Mouse (Mus musculus): ENCODE measurements around the gene Tbl3. TPM values are rescaled to one million over a fixed set of nuclear protein-coding genes. Genes with fewer than 3 reads are reported as not detected.
A peak's percentile ranks its signal among the peaks of the same experiment; 100 is the strongest.
"Not testable (repeated sequence)": the region's sequence is repeated elsewhere in the genome, so short reads cannot be mapped to it uniquely, and the experiment has no call there.

The Tbl3 gene
- polyA plus RNA-seq, 1 experiment from 2014 or later, result 47.4 TPM

GRCm38 (mm10) chr17:24670246-24670844, 37.1 kb downstream of the Tbl3 start:
- Histone ChIP-seq H3K27me3 (replicated peaks) (0 out of 2 replicates have a peak, but pooled peaks cover 7% of the 10 kb centered on the region), H3K4me2 (peak overlapping the region; percentile 85), H3K36me3 (peaks cover 3% of the 10 kb centered on the region; the same call in 1 of the 2 replicates), H3K4me3 (peak overlapping the region; percentile 87), H3K27ac (replicated peaks) (peak overlapping the region; percentile 85), H3K9ac (peak overlapping the region; percentile 98), H3K9me3 (no peaks in the 10 kb centered on the region), H3K4me1 (peaks cover 47% of the 10 kb centered on the region)
- no peak for ATAC-seq (ENCODE audit: extremely low read depth, insufficient number of reproducible peaks, low FRiP score, low TSS enrichment)
- WGBS, result 9% methylated on average over 8 of the region's 8 CpGs

- Histone ChIP-seq H3K4me2 (peak within 1 kb of the TSS; percentile 85), H3K4me3 (peak within 1 kb of the TSS; percentile 87), H3K9me3 (no peaks in the 10 kb centered on the region), H3K9ac (peak within 1 kb of the TSS; percentile 98), H3K36me3 (peaks cover 3% of the 10 kb centered on the region; the same call in 1 of the 2 replicates), H3K27me3 (replicated peaks) (0 out of 2 replicates have a peak, but pooled peaks cover 8% of the 10 kb centered on the region), H3K27ac (replicated peaks) (peak within 1 kb of the TSS; percentile 85), H3K4me1 (peaks cover 46% of the 10 kb centered on the region)
- ATAC-seq (ENCODE audit: extremely low read depth, insufficient number of reproducible peaks, low FRiP score, low TSS enrichment), result peak; percentile 97
- under 1% methylated on average over 67 of the region's 80 CpGs for whole genome bisulfite sequencing
Measured at GRCm38 (mm10) chr17:24669545-24670245, 37.8 kb downstream of the Tbl3 start, which contains the start of gene Zfp598. TSS of gene Zfp598 (plus strand) at chr17:24669687.

DNA sequence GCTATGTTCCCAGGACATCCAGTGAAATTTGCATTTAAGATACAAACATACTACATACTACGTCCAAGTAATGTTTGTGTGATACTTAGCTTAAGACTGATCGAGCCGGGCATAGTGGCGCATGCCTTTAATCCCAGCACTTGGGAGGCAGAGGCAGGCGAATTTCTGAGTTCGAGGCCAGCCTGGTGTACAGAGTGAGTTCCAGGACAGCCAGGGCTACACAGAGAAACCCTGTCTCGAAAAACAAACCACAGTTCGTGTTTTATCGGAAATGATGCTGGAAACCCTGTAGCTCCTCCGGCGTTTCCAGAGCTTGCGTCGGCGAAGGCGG, 38.3 kb downstream of the Tbl3 start:
- Histone ChIP-seq H3K4me2 (peak overlapping the region; percentile 85), H3K9ac (peak overlapping the region; percentile 98), H3K27ac (replicated peaks) (peak overlapping the region; percentile 85), H3K4me1 (peaks cover 44% of the 10 kb centered on the region), H3K4me3 (peak overlapping the region; percentile 87)
- H3K27me3 ChIP-seq (replicated peaks); H3K36me3 ChIP-seq; ATAC-seq (ENCODE audit: extremely low read depth, insufficient number of reproducible peaks, low FRiP score, low TSS enrichment); H3K9me3 ChIP-seq: not testable (repeated sequence)
- 9% methylated on average over 15 of the region's 15 CpGs for WGBS

DNA sequence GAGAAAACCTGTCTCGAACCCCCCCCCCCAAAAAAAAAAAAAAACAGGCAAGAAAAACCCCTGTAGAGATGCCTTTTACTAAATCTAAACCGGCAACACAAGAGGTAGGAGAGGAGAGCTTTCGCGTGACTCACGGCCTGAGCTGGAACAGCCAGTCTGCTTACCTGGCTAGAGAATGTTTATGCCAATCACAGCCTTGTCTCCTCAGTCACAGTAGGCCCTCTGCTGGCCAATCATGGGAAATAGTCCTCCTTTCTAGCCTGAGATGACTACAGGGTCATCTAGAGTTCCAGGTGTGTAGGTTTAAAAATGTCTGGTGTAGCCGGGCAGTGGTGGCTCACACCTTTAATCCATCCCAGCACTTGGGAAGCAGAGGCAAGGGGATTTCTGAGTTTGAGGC, 40.0 kb downstream of the Tbl3 start:
- H3K9me3 ChIP-seq, result no peaks in the 10 kb centered on the region
- 22% methylated on average over 6 of the region's 6 CpGs for WGBS
- no peak overlapping the region for H3K9ac ChIP-seq
- ATAC-seq (ENCODE audit: extremely low read depth, insufficient number of reproducible peaks, low FRiP score, low TSS enrichment), result no peak
- H3K4me1 ChIP-seq, result peaks cover 31% of the 10 kb centered on the region
- no peaks in the 10 kb centered on the region for H3K36me3 ChIP-seq
- no peak overlapping the region for H3K4me3 ChIP-seq
- H3K27ac ChIP-seq (replicated peaks), result no peak overlapping the region
- no peak overlapping the region for H3K4me2 ChIP-seq
- H3K27me3 ChIP-seq (replicated peaks), result peaks cover 11% of the 10 kb centered on the region

GRCm38 (mm10) chr17:24667011-24667410, 40.4 kb downstream of the Tbl3 start:
- WGBS, result 61% methylated on average over 7 of the region's 7 CpGs
- H3K9ac ChIP-seq; H3K9me3 ChIP-seq; H3K4me3 ChIP-seq; ATAC-seq (ENCODE audit: extremely low read depth, insufficient number of reproducible peaks, low FRiP score, low TSS enrichment); H3K4me2 ChIP-seq; H3K27ac ChIP-seq (replicated peaks); H3K36me3 ChIP-seq: not testable (repeated sequence)
- H3K27me3 ChIP-seq (replicated peaks), result peaks cover 14% of the 10 kb centered on the region
- H3K4me1 ChIP-seq, result peaks cover 27% of the 10 kb centered on the region

DNA sequence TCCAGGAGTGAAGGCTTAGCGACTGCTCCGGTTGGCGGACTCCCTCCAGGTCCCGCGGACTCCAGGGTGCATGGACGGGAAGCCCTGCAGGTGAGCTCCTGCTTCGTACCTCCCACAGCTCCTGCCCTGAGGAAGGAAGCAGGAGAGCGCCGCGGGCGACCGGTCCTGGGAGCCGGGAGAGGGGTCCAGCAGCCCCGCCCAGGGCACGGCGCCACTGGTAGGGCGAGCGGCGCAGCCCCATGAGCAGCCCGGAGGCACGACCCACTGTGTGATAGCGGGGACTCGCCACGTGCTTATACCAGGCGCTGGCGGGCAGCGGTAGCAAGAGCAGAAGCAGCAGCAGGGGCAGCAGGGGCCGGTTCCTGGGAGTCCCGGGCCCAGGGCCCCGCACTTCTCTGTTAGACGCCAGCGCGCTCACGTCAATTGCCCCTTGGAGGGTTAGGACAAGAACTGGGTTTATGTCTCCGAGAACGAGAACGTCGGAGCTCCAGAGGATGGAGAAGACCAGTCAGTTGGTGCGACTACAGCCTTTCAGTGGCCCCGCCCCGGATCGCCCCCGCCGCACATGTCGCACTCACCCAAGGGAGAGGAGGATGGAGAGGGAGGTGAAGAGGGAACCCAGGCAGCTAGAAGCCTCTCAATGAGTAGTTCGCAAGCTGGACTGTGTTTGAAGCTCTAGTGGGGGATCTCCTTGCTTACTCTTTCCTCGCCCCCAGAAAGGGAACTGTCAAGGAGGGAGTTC, 49.3 kb downstream of the Tbl3 start, which contains the start of gene Npw:
Npw (minus strand) TSS at position 441 of the 742 bp plus-strand sequence.
- H3K27ac ChIP-seq (replicated peaks), result no peak within 1 kb of the TSS
- no peak for ATAC-seq (ENCODE audit: extremely low read depth, insufficient number of reproducible peaks, low FRiP score, low TSS enrichment)

DNA sequence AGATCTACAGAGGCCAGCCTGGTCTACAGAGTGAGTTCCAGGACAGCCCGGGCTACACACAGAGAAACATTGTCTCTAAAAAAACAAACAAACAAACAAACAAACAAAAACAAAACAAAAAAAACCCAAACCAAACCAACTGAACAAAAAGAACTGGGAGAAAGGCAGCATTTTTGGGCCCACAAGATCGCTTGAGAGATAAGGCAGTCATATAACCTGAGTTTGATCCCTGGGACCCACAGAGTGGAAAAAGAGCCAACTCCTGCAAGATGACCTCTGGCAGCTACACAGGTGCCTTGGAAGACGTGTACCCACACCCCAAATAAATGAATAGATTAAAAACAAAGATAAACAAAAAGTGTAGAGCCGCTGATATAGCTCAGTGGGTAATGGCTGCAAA, 52.5 kb downstream of the Tbl3 start:
- Histone ChIP-seq H3K4me3 (no peak overlapping the region), H3K4me1 (peaks cover 22% of the 10 kb centered on the region), H3K9me3 (no peaks in the 10 kb centered on the region), H3K27me3 (replicated peaks) (peaks cover 67% of the 10 kb centered on the region), H3K27ac (replicated peaks) (no peak overlapping the region), H3K9ac (no peak overlapping the region), H3K36me3 (no peaks in the 10 kb centered on the region), H3K4me2 (no peak overlapping the region)
- ATAC-seq (ENCODE audit: extremely low read depth, insufficient number of reproducible peaks, low FRiP score, low TSS enrichment), result no peak
- WGBS, result 77% methylated on average over 4 of the region's 4 CpGs

More for the DNA sequence above, 49.3 kb downstream of the Tbl3 start, which contains the start of gene Npw:
- peak within 1 kb of the TSS; percentile 49 for H3K4me3 ChIP-seq
- H3K4me2 ChIP-seq, result peak within 1 kb of the TSS; percentile 72
- H3K4me1 ChIP-seq, result peaks cover 18% of the 10 kb centered on the region
- peaks cover 73% of the 10 kb centered on the region for H3K27me3 ChIP-seq (replicated peaks)
- H3K9ac ChIP-seq, result peak within 1 kb of the TSS; percentile 63
- WGBS, result 2% methylated on average over 47 of the region's 47 CpGs
- H3K36me3 ChIP-seq, result no peaks in the 10 kb centered on the region
- H3K9me3 ChIP-seq, result no peaks in the 10 kb centered on the region

DNA sequence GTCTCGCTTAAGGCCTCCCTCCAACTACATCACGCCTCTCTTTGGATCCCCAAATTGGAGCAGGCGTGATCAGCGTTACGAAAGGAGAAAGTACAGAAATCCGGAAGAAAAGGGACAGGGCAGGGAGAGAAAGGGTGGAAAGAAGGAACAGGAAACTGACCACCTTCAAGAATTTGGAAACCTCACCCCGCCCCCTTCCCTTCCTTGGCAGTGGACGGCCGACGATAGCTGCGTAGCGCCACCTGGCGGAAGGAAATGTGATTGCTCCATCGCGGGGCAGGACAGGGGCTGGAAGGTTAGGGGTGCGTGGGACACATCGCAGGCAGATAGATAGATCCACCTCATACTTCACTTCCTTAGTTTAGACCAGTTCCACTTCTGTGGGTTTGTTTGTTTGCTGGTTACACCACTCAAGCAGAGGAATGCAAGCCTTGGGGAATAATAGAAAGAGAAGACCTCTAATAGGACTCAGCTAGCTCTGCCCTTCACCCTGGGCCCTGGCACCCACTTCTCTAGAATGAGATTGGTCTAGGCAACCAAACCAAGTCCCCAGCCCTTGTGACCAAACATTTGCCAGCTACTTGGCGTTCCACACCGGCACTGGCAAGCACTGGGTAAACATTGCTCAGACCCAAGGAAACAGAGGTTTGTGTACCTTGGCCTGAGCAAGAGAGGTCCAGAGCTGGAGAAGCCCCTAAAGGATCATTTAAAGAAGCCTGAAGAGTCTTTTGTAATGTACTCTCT, 53.3 kb downstream of the Tbl3 start:
- 3% methylated on average over 17 of the region's 19 CpGs for WGBS

GRCm38 (mm10) chr17:24651835-24652234, 55.6 kb downstream of the Tbl3 start:
- Histone ChIP-seq H3K4me1 (peaks cover 30% of the 10 kb centered on the region), H3K4me2 (no peak overlapping the region), H3K9me3 (no peaks in the 10 kb centered on the region), H3K27me3 (replicated peaks) (peaks cover 59% of the 10 kb centered on the region), H3K36me3 (no peaks in the 10 kb centered on the region), H3K9ac (no peak overlapping the region), H3K27ac (replicated peaks) (no peak overlapping the region), H3K4me3 (no peak overlapping the region)
- 54% methylated on average over 3 of the region's 3 CpGs for WGBS
- no peak for ATAC-seq (ENCODE audit: extremely low read depth, insufficient number of reproducible peaks, low FRiP score, low TSS enrichment)

More for the DNA sequence above, 53.3 kb downstream of the Tbl3 start:
- Histone ChIP-seq H3K27me3 (replicated peaks) (peaks cover 67% of the 10 kb centered on the region), H3K4me1 (peaks cover 29% of the 10 kb centered on the region), H3K4me3 (peak overlapping the region; percentile 44), H3K9me3 (no peaks in the 10 kb centered on the region), H3K9ac (peak overlapping the region; percentile 69), H3K27ac (replicated peaks) (no peak overlapping the region), H3K4me2 (peak overlapping the region; percentile 69), H3K36me3 (no peaks in the 10 kb centered on the region)
- ATAC-seq (ENCODE audit: extremely low read depth, insufficient number of reproducible peaks, low FRiP score, low TSS enrichment), result no peak

DNA sequence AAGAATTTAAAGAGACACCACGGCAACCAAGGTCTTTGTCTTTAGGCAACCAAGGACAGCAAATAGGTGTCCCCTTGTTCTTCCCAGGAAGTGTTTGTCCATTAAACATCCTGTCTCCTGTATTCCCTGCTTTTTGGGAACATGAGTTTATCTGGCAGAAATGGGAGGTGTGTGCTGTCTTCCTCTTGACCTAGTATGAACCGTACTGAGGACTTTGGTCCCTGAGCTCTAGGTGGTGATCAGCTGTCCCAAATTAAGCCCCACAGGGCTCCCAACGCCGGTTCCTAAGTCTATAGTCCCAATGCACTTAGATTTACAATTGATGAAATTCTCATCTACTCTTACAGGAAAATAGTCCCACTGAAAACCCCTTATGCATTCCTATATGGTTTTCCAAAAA, 56.7 kb downstream of the Tbl3 start:
- Histone ChIP-seq H3K9me3 (no peaks in the 10 kb centered on the region), H3K27ac (replicated peaks) (no peak overlapping the region; the same call in 1 of the 2 replicates), H3K4me1 (peaks cover 35% of the 10 kb centered on the region), H3K4me2 (peak overlapping the region; percentile 98), H3K4me3 (peak overlapping the region; percentile 74; the same call in 1 of the 2 replicates), H3K9ac (peak overlapping the region; percentile 94; the same call in 1 of the 2 replicates), H3K36me3 (no peaks in the 10 kb centered on the region), H3K27me3 (replicated peaks) (peaks cover 48% of the 10 kb centered on the region)
- 66% methylated on average over 4 of the region's 4 CpGs for WGBS
- no peak for ATAC-seq (ENCODE audit: extremely low read depth, insufficient number of reproducible peaks, low FRiP score, low TSS enrichment)

Data from heart, embryonic 13.5 days (tissue).